Mouse (Mus musculus): ENCODE results near the gene Klhl10.

Klhl10 gene

DNA sequence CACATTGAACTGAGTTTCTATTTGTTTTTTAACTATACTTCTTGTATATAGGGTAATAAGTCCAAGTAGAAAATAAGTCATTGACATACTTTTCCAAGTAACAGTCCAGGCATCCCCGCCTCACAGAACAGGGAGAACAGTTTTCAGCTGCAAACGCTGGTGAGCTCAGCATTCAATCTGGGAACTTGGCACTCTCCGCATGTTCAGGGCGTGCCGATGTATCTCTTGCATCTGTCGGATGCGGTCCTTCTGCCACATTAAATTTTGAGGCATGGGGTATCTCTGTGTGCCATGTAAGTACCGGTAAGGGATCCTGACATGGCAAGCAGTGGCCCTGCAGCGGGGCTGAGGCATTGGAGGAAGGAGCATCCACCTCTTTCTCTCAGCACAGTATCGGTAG is 21.0 kb downstream of the Klhl10 start:
- DNase-seq (ENCODE audit: low spot score): no peak

DNA sequence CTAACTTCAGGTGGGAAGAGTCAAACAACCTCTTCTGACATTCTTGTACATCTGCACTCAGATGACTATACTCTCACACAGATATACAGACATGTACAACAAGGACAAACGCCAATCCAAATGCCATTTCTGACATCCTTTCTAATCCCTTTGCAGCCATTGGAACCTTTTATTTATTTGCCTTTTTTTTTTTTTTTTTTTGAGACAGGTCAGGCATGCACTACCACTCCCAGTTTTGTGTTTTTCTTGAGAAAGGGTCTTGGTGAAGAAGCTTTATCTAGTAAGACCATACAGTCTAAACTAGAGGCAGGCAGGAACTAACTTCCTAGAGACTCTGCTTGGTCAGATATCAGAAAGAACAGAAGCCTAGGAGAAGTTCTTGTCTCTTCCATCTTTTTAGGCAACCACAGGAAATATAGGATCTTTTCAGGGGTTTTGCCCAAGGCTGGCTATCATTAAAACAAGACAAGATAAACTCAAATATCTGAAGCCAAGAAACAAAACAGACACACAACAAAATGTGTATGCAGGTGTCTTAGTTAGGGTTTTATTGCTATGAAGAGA is 23.6 kb downstream of the Klhl10 start:
- DNase-seq (ENCODE audit: low spot score): no peak

DNA sequence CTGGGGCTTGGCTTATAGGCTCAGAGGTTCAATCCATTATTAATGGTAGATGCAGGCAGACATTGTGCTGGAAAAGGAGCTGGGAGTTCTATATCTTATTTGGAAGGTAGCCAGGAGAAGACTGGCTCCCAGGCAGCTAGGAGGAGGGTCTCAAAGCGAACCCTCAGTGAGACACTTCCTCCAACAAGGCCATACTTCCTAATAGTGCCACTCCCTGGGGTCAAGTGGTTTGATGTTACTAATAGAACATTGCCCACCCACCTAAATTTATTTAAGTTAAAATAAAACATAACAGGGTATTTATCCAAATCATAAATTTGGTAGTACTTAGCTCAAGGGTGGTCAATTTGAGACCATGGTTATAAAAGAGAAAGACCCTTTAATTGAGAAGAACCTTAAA is 24.1 kb downstream of the Klhl10 start:
- no peak for DNase-seq (ENCODE audit: low spot score)

DNA sequence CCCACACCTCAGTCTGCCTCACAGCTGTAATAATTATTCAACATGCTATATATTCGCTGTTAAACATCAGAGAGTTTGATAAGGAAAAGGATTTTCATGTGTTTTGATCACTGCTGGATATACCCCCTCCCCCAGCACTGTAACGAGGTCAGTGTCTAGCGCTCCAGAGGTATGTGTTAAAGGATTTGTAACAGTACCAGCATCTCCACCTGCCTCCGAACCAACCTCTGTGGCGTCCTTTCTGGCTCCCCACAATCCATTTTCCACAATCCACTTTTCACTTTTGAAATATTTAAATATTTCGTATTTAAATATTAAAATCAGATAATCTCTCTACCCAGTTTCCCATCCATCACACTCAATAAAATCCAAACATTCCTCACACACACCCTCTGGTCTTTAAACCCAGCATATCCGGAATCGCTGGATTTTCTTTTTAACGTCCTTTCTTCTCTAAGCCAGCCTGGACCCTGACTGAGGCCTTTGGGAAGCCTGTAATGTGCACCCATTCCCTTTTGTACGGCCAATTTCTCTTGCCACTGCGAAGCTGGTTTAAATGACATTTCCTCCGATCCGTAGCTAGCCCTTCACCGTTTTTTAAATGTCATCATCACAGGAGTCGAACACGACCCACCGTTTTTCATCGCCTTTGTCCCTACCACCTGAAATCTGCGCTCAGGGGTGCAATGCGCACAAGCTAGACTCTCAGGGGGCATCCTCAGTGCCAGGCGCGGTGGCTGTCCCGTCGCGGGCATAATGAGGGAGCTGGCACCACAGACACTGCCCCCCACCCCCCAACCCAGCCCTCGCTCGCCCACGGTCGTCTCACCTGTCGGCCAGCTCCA is 29.9 kb downstream of the Klhl10 start:
- peak; percentile 11 for DNase-seq (ENCODE audit: low spot score)

DNA sequence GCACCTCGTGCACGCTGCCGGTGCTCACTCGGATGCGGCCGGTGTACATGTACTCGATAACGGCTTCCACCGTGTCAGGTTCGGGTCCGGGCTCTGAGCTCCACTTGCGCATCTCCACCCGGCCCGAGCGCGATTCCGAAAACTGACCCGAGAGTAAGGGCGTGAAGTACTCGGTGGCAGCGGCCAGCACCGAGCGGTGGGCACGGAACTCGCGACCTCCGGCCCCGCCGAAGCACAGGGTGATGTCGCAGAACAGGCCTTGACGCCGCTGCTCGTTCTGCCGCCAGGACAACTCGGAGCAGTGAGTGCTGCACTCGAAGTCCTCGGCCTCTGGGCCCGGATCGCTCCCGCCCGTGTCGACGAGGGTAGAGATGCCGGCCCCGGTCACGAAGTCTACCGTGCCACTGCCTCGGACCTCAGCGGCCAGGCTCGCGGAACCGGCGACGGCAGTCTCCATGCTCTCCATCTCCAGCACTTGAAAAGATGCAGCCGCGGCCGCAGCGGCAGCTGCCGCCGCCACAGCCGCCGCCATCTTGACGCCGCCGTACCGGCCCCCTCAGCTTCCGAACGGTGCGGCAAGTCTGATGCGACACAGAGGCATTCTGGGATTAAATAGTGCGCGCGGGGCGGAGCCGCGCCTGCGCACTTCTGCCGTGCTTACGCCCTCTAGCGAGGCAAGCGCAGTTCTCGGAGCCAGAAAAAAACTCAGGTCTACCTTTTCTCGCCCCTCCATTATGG is 30.6 kb downstream of the Klhl10 start, which contains the start of gene Klhl11:
Gene Klhl11 (minus strand): TSS at position 545 of the 738 bp plus-strand sequence.
- DNase-seq (ENCODE audit: low spot score): peak; percentile 91

DNA sequence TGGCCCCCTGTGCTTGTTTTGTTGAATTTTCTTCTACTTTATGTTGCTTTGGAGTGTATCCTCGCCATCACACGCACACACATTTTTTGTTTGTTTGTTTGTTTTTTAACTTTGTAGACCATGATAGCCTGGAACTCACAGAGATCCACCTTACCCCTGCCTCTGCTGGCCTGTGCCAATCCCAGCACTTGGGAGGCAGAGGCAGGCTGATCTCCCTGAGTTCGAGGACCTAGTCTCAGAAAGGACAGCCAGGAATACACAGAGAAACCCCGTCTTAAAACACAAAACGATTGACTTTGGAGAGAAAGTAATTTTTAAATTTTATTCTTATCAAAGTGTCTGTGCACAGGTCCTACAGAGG is 31.2 kb downstream of the Klhl10 start:
- DNase-seq (ENCODE audit: low spot score): no peak

DNA sequence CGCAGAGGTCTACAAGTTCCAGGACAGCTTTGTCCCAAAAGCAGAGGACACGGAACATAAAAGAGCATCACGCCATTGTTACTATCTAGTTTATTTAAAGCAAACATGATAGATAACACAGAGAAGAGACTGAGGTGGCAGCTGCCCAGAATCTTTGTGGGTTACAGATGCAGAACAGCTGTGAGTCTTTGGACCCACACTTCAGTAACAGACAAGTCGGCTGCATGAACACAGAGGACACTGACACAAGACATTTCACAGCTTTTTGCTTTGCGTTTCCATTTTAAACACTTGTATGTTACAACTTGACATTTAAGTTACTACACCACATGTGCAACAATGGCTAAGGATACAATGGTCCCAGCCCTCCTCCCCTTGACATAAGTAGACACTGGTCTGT is 34.6 kb downstream of the Klhl10 start:
- no peak for DNase-seq (ENCODE audit: low spot score)

DNA sequence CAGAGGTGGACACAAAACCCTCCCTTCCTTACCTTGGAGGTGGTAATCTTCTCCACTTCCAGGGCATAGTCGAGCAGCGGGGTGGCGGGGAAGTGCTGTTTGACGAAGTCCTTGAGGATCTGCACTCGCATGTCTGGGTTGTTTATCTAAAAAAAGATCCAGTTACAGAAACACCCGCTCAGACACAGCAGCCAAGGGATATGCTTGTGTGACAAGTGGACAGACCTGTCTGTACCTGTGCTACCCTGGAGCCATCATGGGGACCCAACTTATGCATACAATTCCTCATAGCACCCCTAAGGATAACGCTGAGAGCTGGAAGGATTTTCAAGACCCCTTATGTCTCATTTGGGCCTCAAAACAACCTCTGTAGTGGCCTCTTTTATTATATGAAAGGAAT is 37.4 kb downstream of the Klhl10 start:
- no peak for DNase-seq (ENCODE audit: low spot score)

DNA sequence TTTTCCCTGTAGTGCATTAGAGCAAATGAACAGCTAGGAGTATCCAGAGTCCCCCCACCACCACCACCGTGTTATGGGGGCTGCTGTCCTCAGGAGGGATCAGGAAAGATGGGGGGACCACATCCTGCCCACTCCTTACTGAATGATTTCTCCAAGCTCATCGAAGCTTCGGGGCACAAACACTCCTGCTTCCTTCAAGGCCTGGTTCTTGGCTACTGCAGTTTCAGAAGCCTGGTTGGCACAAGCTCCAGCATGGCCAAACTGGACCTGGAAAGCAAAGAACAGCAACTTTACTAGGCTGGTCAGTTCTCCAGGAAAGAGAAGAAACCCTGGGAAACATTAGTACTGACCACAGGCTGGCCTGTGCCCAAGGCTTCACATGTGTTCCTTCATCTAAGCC is 42.7 kb downstream of the Klhl10 start:
- DNase-seq (ENCODE audit: low spot score): no peak

DNA sequence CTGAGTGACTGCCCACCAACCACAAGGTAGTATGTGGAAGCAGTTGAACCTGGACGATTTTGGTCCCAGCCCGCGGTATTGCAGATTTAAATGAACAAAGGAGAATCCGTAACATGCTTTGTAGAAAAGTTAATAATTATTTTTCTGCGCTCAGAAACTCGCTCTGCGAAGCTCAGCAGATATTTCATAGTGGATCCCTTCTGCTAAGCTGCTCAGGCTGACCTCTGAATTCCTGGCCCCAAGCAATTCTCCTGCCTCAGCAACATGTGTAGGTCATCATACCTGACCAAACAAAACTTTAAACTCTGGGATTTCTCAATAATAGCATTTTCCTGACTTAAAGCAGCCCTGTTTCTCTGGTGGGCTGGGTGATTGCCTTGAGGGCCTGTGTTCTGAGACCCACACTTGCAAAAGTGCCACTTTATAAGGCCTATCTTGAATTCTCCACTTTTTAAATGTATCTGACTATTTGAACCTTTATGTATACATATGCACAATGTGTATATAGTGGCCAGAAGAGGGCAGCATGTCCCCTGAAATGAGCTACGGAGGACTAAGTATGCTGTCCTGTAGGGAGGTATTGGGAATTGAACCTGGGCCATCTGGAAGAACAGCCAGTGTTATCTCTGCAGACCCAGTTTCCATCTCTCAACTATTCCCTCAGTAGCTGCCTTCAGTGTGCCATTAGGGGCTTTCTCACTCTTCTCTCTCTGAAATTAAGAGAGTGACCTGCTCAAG is 44.3 kb downstream of the Klhl10 start:
- peak; percentile 69 for DNase-seq (ENCODE audit: low spot score)

DNA sequence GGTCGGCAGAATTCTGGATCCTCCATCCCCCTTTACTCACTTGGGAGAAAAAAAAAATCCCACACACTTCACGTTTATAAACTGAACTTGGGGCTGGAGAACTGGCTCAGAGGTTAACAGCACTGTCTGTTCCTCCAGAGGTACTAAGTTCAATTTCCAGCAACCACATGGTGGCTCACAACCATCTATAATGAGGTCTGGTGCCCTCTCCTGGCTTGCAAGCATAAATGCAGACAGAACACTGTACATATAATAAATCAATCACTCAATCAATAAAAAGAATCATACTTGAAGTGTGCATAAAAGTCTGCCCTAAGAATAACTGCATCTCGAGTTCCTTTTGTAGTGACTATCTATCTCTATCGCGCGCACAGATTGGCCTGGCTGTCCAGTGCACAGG is 49.2 kb downstream of the Klhl10 start:
- no peak for DNase-seq (ENCODE audit: low spot score)

DNA sequence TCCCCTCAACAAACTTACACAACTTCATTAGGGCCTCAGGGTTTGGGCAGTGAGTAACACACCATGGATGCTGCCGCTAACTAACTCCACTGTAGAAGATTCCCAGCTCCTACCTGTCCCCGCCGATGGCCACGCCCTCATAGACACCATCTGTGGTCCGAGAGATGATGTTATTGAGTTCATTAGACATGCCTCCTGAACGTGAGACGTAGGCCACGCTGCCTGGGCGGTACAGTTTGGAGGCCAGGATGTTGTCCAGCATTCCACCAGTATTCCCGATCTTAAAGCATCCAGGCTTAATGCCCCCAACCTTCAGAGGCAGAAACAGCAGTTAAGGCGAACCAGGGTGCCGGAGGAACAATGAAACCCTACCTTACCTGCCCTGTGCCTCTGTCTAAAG is 52.1 kb downstream of the Klhl10 start:
- DNase-seq (ENCODE audit: low spot score): no peak

DNA sequence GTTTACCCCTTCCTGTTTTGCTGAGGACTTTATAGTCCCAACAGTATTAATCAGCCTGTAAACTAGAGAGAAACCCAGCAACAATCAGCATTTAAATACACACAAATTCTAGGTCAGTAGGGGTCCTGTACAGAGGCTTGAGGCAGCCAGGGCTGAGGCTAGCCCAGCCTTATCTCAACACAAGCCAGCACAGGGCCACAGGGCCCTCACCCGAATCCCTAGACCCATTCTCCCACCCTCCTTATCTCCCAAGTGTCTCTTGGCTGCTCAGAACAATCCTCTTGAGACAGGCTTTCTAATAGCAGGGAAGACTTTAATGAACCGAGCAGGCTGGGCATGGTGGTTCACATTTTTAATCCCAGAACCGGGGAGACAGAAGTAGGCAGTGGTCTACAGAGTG is 58.5 kb downstream of the Klhl10 start:
- DNase-seq (ENCODE audit: low spot score): no peak

DNA sequence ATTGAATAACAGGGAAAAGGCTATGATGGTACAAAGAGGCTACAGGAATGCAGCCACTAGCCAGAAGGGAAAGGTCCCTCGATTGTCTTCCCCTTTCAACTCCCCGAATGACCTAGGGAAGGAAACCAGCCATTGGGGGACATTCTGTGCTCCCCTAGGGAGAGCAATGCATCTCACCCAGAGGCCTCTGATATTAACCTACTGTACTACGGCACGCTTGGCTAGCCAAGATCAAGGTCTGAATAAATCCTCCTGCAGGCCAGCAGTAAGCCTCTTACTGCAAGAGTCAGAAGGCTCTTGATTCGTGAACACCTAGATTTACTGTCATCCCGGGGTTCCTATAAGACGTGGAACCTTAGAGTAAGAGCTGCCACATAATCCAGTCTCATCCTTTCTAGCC is 58.9 kb downstream of the Klhl10 start:
- DNase-seq (ENCODE audit: low spot score): no peak

DNA sequence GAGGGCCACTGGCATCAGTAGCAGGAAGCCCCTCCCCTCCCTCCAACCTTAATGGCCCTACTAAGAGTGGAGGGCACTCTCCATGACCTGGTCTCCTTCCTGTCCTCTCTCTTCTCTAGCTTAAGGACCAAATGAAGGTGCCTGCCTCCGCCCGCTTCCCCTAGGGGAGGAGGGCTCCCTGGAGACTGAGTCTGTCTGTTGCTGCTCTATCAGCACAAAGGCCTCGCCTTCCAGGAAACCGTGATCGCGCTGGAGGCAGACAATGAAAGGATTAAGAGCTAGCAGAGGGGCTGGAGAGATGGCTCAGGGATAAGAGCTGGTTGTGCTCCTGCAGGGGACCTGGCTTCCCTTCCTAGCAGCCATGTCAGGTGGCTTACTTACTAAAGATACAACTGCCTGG is 59.6 kb downstream of the Klhl10 start:
- DNase-seq (ENCODE audit: low spot score): peak; percentile 32

DNA sequence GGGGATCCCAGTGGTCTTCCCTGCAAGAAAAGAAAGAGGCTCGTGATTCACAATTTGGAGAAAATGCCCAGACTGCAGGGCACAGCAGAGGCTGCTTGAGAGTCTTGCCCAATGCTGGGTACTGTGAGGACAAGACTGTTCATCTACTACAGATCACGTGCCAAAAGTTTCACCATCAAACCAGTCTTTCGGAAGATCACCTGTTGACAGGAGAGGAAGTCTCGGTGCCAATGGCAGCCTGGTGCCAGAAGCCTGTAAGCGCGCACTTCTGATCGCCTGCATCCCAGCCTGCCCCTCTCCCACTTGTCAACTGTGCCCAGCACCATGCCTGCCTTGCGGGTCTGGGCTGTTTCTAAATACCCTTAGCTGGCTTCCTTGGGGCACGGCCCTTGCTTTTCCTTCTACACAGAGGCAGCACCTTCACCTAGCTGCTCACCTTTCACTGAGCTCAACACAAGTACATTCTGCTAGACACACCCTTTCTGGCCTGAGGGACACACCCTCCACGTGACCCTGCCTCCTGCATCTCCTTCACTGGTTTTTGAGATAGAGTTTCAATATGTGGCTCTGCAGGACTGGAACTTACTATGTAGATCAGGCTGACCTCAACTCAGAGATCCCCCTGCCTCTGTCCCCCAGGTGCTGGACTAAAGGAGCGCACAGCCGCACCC is 63.4 kb downstream of the Klhl10 start:
- DNase-seq (ENCODE audit: low spot score): no peak

DNA sequence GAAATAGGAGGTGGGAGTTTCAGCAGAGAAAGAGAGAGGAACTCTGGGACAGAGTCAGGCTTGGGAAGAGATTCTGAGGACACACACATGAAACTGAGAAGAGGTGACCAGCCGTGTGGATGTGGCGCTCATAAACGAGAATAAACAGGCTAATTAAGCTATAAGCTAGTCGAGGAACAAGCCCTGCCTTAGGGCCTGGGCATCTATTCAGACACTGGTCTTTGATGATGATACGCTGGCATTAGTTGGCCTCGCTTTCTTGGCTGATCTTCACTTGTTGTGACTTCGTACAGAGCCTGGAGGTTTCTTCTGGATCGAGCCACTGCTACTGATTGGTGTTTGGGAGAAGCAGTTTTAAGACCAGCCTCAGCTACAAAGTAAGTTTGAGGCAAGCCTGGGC is 64.3 kb downstream of the Klhl10 start:
- no peak for DNase-seq (ENCODE audit: low spot score)

Data from embryo, embryonic 10 days (tissue).